Mouse (Mus musculus) c-Kit-negative CD71-positive TER-119-positive erythroid progenitor cells, embryonic 14.5 days (primary cell): ENCODE data around the gene Apoc4.
A peak's percentile ranks its signal among the peaks of the same experiment; 100 is the strongest.

ENCODE experiments used
- DNase-seq: peaks from one replicate; pipeline ENCODE4 v3.0.0-alpha.2; 2013; ENCODE audit warnings: low read depth, low spot score

The Apoc4 gene

DNA sequence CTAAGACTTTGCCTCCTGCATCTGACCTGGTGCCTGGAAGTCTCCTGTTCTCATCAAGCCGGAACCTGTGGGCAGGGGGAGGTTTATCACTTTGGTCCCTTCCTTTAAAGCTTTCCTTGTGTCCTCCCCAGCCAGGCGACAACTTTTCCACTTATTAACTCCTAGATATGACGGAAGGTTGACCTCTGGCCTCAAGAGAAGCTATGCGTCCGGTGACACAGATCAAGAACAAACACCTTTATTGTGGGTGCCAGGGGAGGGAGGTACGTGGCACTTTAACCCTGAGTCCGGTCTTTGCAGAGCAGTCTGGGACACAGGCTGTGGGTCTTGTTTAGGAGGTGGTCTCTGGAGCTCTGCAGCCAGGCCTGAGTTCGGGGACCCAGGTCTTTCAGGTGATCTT is 3.4 kb downstream of the Apoc4 start, which contains the start of gene Apoc2:
Gene Apoc2 (minus strand): TSS at position 70 of the 400 bp plus-strand sequence.
- DNase-seq = no peak

GRCm38 (mm10) chr7:19676662-19677061 is 4.6 kb downstream of the Apoc4 start:
- no peak for DNase-seq

GRCm38 (mm10) chr7:19675824-19676223 is 5.5 kb downstream of the Apoc4 start:
- no peak for DNase-seq

- no peak for DNase-seq
Observed at GRCm38 (mm10) chr7:19673083-19673699, 8.1 kb downstream of the Apoc4 start.

DNA sequence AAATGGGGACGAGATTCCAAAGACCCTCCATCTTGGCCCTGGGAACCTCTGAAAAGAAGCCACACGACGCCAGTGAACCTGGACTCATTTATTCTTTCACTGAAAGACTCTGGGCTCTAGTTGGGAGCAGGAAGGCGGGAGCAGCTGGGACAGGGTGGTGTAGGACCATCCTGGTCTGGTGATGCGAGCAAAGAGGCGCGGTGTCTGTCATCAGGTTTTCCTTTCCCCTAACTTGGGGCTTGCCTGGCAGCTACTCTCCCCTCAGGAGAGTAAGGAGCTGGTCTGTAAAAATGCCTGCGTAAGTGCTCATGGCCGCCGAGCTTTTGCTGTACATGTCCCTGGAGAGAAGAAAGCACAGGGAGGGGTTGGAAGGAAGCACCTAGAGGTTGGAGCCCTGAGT is 9.8 kb downstream of the Apoc4 start:
- DNase-seq = no peak

DNA sequence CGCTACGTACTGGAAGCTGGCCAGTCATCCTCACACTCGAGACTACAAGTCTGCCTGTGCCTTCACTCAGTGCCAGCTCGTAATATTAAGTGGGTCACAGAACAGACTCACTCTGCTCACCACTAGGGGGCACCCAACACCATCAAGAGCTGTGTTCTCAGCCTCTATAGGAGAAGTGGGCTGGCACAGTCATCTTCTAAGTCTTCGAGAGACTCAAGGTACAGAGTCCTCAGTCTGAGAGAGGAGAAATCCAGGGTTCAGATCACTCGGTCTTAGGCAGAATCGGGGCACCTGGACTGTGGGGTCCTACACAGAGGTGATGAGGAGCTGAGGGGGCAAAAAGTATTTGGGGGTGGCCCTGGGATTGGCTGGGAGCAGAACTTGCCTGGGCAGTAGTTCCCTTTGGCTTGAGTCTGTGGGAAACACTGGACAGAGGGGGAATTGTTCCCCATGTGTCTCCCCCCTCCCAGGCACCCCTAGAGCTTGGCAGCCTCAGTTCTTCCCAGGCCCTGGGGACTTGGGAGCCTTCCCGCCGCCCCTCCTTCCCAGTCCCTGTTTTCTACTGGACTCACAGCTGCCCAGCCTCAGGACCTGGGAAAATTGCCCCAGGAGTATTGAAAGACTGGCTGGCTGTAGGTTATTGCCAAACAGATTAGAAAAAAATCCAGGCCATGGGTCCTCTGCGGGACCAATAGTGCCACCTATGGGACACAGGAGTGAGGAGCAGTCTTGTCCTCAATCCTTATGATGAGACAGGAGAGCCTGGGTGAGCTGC is 12.1 kb downstream of the Apoc4 start:
- peak; percentile 77 for DNase-seq

GRCm38 (mm10) chr7:19667434-19667833 is 13.8 kb downstream of the Apoc4 start:
- DNase-seq = no peak

- DNase-seq = no peak
Observed at GRCm38 (mm10) chr7:19666750-19667149, 14.5 kb downstream of the Apoc4 start.

GRCm38 (mm10) chr7:19664955-19665841 is 16.1 kb downstream of the Apoc4 start, which contains the start of gene Clptm1:
Clptm1 (minus strand) TSS chr7:19665033.
- DNase-seq = peak; percentile 97

DNA sequence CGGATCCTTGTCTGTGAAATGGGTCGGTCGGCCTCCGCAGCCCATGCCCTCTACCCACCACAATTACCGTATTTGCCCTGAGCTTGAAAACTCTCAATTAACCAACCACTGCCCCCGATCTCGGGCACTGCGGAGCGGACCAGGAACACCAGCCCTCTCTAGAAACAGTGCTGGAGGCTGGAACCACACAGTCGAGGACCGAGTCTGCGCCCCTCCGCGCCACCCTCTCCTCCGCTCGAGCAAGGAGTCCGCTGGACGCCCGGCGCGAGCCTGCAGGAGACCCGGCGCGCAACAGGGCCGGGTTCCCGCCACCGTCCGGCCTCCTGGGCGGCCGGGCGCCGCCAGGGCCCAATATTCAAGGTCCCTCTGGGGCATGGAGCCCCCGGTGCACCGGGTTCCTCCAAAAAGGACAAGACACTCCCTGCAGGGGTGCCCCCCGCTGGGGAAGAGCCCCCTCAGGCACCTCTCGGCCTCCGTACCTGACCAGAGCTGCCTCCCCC is 16.8 kb downstream of the Apoc4 start:
- no peak for DNase-seq

GRCm38 (mm10) chr7:19663940-19664339 is 17.3 kb downstream of the Apoc4 start:
- DNase-seq = no peak

DNA sequence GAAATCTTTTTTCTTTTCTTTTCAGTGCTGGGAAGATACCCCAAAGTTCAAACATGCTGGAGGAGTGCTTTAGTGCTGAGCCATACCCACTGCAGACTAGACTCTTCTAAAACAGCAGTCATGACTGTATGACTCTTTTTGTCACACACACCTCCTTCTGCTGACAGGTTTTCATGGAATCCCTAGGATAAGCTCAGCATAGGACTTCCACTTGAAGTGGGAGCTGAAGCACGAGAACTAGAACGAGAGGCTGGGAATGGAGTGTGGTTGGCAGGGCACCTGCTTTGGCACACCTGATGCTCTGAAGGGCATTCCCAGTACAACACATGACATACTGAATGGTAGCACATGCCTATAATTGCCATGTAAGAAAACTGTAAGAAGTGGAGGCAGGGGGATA is 28.7 kb downstream of the Apoc4 start:
- no peak for DNase-seq

DNA sequence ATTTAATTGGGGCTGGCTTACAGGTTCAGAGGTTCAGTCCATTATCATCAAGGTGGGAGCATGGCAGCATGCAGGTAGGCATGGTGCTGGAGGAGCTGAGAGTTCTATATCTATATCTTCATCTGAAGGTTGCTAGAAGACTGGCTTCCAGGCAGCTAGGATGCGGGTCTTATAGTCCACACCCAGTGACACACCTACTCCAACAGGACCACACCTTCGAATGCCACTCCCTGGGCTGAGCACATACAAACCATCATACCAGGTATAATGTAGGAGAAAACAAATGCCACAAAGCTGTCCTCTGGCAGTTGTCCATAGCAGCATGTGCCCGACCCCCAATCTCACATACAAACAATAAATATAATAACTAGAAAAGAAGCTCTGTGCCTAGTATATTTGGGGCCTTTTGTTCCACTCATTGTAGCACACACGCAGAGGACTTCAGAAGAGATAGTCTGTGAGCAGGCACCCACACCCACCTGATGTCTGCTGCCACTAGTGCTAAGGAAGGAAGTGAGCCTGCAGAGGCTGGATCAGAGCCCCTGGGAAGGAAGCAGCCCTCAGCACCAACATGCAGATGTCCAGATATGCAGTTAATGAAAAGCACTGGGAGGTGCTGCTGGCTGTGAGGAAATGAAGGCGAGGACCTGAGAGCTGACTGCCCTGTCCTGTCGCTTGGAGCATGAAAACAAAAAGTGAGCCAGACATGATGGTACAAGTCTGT is 30.1 kb downstream of the Apoc4 start:
- DNase-seq = no peak

- DNase-seq = no peak
Observed at GRCm38 (mm10) chr7:19641223-19641622, 40.1 kb downstream of the Apoc4 start.

GRCm38 (mm10) chr7:19635074-19635827 is 46.0 kb downstream of the Apoc4 start:
- no peak for DNase-seq

- DNase-seq = no peak
Observed at GRCm38 (mm10) chr7:19634591-19634990, 46.7 kb downstream of the Apoc4 start.

- no peak for DNase-seq
Observed at GRCm38 (mm10) chr7:19633855-19634254, 47.4 kb downstream of the Apoc4 start.

- no peak for DNase-seq
Observed at GRCm38 (mm10) chr7:19633197-19633596, 48.1 kb downstream of the Apoc4 start.

DNA sequence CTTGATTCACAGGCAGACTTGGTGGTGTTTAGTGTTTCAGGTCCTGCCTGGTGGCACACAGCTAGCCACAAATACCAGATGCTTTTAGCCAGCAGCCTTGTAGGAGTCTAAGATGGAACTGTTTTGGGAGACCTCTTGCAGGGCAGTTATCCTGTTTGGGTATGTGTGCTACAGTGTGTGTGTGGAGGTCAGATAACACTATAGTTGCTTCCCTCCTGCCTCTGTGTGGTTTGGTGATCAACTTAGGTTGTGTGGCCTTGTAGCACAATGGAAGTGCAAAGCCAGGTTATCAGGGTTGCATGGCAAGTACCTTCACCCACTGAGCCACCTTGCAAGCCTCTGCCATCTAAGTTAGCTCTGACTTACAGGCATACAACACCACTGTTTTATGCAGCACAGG is 48.6 kb downstream of the Apoc4 start:
- DNase-seq = no peak

DNA sequence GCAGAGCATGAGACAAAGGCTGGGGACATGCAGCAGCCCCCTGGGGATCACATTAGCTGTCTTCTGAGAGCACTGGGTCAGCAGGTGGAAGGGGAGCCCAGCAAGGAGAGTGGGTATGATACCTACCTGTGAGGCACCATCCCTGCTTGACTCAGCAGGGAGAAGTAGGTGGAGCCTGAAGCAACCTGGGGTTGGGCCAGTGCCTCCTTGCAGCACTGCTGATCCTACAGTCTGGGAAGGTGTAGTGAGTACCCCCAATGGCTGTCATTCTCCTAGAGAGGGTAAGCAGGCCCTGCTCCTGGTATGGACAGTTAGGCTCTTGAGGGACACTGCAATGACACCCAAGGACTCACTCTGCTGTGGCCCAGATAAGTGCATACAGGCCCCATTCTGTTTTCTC is 49.0 kb downstream of the Apoc4 start:
- no peak for DNase-seq

GRCm38 (mm10) chr7:19629361-19629734 is 51.9 kb downstream of the Apoc4 start, which contains the start of gene Relb:
Relb (minus strand) TSS chr7:19629438.
- DNase-seq = peak; percentile 65
